Mouse (Mus musculus) liver, embryonic 14.5 days (tissue): ENCODE results near the gene A730071L15Rik.

Experiments used
- CTCF ChIP-seq: IDR thresholded peaks from 2 replicates; pipeline ENCODE4 v1.5.1; 2016; ENCODE audit warnings: antibody characterized with exemption, low read depth, control low read depth
- EP300 ChIP-seq: IDR thresholded peaks from 2 replicates; pipeline ENCODE4 v1.6.1; 2016; ENCODE audit warnings: antibody characterized with exemption, low read depth

DNA sequence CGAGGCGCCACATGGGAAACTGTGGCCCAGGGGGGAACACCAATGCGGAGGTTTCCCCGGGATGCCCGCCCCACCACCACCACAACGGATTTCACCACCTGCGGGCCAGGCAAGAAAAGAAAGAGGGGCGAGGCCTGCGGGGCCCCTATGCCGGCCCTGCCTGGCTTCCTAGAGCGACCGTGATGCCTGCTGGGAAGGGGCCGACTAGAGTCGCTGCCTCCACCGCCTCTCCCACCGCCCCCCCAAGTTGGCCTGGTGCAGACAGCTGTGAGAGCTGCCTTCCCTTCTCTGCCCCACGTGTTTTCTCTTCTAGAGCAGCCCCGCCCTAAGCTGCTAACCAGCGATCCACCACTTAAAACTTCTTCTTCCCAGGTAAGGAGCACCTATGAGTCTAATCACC, 44.9 kb downstream of the A730071L15Rik start:
- no peak for TF ChIP-seq CTCF
- TF ChIP-seq EP300 = no peak
